Mouse (Mus musculus): ENCODE results near the gene Aipl1.
A peak's percentile ranks its signal among the peaks of the same experiment; 100 is the strongest.

Aipl1 gene

DNA sequence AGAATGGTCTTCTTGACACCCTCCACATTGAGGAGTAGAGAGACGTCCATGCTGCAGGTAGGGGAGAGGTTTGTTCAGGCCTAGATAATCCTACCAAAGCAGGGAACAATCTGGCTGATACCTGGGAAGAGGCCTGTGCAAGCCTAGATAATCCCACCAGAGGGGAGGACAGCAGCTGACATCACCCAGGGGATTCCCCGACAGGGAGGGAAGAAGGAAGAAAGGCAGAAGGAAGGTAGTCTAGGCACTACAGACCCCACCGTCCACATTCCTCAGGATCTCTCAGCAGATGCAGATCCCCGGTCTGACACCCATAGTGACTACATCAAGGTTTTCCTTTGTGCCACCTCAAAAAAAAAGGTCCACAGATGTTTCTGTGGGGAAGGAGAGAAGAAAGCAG is at the start of gene Aipl1:
Aipl1 (minus strand) TSS at position 101 of the 400 bp plus-strand sequence.
- no peak for DNase-seq

DNA sequence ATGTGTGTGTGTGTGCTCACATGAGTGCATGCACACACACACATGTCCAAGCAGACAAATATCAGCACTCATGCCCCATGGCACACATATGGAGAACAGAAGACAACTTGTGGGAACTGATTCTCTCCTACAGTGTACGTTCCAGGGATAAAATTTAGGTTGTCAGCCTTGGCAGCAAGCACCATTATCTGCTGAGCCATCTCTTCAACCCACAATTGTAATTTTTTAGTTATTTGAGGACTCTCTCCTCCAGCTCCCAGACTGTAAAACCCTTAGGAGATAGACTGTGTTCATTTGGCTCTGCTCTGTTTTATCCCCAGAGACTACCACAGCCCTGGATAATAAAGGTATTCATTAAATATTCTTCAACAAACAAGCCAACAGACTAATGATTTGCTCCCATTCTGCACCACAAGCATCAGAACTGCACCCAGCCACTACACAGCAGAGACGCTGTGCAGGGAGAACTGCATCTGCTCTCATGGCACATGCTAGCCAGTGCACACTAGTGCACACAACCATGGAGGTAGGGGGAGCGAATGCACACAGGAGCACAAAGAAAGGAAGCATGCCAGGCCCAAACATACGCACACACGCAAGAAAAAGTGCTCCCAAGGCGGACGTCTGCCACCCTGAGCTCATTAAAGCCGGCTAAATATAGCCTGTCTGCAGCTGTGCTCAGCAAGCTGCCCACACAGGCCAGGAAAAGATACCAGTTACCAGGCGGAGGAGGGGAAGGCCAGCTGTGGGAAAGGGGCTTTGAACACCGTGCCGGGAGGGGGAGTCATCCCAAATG is 49.1 kb upstream of the Aipl1 start:
- DNase-seq: peak in 1 of 2 experiments; percentile 40

DNA sequence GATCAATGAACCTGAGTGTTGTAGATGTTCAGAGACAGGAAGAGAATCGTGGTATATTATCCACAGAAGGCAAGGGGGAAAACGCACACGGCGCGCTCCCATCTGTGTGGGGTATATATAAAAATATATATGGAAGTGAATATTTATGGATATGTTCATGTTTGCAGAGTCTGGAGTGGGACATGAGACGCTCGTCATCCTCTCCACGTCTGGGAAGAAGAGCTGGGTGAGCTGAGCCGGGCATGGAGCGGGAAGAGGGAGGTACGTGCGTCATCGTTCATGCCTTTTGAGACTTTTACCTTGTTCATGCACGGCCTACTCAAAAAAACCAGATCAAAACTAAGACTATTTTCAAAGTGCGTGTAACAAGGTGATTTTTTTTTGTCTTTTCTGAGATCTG is 47.0 kb upstream of the Aipl1 start:
- DNase-seq: no peak

- no peak for DNase-seq
These were observed 45.3 kb upstream of the Aipl1 start for GRCm38 (mm10) chr11:72082601-72083000.

DNA sequence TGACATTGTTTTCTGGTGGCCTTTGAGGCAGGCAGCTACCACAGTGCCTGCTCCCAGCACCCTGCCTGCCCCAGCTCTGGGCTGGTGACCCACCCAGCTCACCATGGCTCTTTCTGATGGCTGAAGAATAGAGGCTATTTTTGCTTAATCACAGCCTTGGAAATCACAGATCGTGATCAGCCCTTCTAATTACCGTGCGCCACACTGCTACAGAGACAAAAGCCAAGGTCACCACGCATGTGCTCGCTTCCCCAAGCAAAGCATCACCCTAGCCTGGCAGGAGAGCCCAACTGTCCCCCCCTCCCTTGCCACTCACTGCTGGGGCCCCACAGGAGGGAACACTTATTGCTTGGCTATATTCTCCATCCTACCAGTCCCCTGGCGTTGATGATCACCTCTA is 43.2 kb upstream of the Aipl1 start:
- no peak for DNase-seq

GRCm38 (mm10) chr11:72078647-72079046 is 41.3 kb upstream of the Aipl1 start:
- DNase-seq: no peak

- no peak for DNase-seq
These were observed 40.7 kb upstream of the Aipl1 start for GRCm38 (mm10) chr11:72078056-72078455.

GRCm38 (mm10) chr11:72074230-72074629 is 36.9 kb upstream of the Aipl1 start:
- no peak for DNase-seq

GRCm38 (mm10) chr11:72072331-72072905 is 35.1 kb upstream of the Aipl1 start:
- DNase-seq: peak in 1 of 2 experiments; percentile 31

DNA sequence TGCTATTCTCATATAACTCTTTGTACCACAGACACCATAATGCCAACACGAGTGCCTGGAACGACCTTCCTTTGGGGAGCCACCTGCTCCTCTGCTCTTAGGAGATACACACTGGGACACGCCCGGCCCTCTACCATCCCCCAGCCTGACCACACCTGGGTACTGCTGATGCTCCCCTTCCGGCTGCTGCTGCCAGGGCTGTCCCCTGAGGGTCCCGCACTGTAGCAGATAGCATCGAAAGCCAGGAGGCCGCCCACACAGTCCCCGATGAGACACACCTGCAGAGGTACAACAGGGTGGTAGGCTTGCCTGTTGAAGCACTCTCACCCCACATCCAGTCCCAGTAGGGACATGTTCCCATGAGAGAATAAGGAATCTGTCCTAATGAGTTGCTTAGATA is 33.4 kb upstream of the Aipl1 start:
- no peak for DNase-seq

GRCm38 (mm10) chr11:72068026-72068425 is 30.7 kb upstream of the Aipl1 start:
- DNase-seq: no peak

DNA sequence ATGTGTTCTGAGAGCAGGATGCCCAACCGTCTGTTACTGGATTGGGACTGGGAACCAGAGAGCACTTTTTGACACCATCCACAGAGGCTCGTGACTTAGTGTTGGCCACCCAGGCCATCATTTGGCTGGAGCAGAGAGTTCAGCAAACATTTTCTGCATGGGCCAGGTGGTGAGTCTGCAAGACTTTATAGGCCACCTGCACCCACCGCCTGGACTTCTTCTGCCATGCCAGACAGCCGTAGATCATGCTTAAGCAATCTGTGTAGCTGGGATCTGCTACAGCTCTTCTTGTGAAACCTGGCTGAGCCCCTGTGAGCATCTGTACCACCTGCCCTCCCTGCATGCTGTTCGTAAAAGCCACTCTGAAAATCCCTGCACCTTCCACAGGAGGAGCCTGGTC is 30.0 kb upstream of the Aipl1 start:
- no peak for DNase-seq

DNA sequence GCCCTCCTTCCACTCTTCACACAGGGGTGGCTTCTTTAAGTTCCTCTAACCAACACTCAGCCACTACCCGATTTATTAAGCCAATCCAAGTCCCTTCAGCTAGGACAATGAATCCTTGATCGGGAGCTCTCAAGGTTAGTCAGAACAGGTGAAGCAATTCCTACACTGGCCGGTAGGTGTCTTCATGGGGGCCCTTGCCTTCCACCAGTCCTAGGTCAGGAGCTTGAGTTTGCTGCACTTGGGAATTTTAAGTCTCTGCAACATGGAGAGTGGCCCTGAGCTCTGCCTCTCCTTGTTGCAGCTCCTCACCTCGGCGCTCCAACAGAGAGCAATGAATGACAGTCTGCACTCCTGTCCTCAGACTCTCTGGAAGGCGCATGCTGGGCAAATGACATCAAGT is 29.0 kb upstream of the Aipl1 start:
- peak; percentile 55 to 64 for DNase-seq

GRCm38 (mm10) chr11:72065103-72065502 is 27.8 kb upstream of the Aipl1 start:
- no peak for DNase-seq

DNA sequence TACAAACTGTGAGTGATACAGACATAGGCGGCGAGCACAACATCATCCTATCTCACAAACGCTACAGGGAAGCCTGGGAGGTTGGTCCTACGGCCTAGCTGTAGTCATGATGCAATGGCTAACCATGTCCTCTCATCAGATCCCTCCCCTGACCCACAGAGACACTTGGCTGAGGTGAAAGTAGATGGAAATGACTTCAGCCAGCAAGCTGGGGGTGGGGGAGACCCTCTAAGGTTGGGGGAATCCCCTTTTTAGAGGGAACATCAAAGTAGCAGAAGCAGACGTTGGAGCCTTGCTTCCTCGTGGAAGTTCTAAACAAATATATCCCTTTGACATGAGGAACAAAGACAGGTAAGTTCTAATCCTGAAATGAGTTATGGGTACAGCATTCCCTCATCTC is 27.1 kb upstream of the Aipl1 start:
- DNase-seq: no peak

DNA sequence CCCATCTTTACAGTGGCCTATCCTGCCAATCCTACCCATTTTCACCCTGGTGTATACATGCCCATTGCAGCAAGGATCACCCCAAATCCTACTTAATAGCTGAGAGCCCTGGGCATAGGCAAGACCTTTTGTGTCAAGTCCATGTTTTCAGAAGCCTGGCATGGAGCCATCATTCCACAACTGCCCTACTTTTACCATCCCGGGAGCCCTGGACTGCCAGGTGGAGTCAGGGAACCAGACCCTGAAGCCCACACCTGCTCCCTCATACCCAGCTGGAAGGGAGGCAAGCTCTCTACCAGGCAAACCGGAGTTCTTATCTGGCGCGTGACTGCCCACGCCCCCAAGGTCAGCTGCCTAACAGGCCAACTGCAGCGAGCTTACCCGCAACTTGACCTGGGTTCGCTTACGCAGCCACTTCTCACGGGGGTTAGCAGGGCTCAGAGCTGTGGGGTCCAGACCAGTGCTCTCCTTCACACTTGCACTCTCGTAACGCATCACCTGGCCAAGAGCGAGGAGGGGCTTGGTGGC is 23.8 kb upstream of the Aipl1 start:
- DNase-seq: no peak

- no peak for DNase-seq
These were observed 23.1 kb upstream of the Aipl1 start for GRCm38 (mm10) chr11:72060416-72060815.

DNA sequence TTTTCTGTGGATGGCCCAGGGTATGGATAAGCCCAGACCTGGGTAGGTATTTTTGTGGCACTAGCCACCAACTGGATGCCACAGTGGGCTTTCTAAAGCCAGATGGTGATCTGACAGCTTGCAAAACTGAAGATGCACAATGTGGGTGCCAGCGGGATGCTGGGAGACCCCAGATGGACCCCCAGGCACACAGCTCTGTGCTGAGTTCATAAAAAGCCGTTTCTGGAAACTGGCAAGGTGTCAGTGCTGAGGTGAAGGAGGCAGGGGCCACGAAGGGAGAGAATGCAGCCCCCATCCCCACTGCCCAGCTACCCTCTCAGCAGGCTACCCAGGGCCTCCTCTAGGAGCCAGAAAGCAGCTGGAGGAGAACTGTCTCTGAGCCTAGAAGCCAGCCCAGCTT is 19.9 kb upstream of the Aipl1 start:
- no peak for DNase-seq

DNA sequence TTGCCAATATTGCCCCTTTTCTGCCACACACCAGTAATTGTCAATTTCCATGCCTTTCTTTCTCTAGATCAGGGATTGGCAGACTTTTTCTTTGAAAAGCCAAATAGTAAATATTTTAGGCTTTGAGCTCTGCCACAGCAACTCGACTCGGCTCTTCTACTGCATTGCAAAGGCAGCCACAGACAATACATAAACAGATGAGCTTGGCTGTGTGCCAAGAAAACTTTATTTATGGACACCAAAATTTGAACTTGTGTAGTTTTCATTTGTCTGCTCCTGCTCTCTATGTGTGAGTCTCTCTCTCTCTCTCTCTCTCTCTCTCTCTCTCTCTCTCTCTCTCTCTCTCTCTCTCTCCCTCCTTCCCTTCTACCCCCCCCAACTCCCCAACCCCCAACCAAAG is 17.9 kb upstream of the Aipl1 start:
- no peak for DNase-seq

DNA sequence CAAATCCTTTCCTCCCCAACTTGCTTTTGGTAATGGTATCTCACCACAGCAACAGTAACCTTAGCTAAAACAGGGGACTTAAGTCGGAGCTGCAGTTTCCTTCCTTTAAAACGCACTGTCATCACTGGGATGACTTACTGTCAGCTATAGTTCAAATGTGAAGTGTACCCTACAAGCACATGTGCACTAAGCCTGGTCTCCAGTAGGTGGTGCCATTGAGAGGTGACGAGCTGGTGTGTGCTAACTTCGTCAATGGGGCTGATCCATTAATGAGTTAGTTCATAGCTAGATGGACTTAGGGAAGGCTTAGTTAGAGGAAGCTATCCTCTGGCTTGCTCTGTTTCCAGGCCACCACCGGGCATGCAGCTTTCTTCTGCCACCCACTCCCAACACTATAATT is 15.3 kb upstream of the Aipl1 start:
- peak; percentile 87 for DNase-seq

DNA sequence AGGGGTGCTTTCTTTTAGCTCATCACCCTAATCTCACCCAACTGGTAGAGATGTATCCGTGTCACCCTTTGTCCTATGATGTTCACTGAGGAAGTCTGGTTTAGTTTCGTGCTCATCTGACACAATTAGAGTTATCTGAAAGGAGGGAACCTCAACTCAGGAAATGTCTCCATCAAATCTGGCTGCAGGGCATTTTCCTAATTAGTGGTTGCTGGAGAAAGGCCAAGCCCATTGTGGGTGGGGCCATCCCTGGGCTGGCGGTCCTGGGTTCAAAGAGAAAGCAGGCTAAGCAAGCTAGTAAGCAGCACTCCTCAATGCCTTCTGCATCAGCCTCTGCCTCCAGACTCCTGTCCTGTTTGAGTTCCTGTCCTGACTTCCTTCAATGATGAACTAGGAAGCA is 14.9 kb upstream of the Aipl1 start:
- DNase-seq: no peak

GRCm38 (mm10) chr11:72050895-72051858 is 13.9 kb upstream of the Aipl1 start:
- peak; percentile 63 to 74 for DNase-seq
